Mouse (Mus musculus) stomach, postnatal 0 days (tissue): ENCODE measurements around the gene Nfasc. TPM values are rescaled to one million over a fixed set of nuclear protein-coding genes. Genes with fewer than 3 reads are reported as not detected.

Experiments
- ATAC-seq: fragments of 200-750 bp; cut with Nextera tagmentation; 2 replicates; pipeline ENCODE4 v1.8.0; 2017; ENCODE audit not compliant: low FRiP score, low TSS enrichment
- DNase-seq: peaks from one replicate; pipeline ENCODE4 v3.0.0-alpha.2; 2016; ENCODE audit warnings: low spot score
- H3K27ac ChIP-seq: fragments of 300-500 bp; sonication (generic); replicated peaks from 2 replicates; pipeline ENCODE4 v1.5.1; 2014; ENCODE audit warnings: mild to moderate bottlenecking, control low read depth
- H3K27me3 ChIP-seq: fragments of 300-500 bp; sonication (generic); 2 replicates; pipeline ENCODE4 v1.6.1; 2014; ENCODE audit warnings: low read length; ENCODE audit not compliant: control insufficient read depth, insufficient read depth
- H3K36me3 ChIP-seq: fragments of 300-500 bp; sonication (generic); 2 replicates; pipeline ENCODE4 v1.6.1; 2014; ENCODE audit warnings: low read length, mixed read lengths; ENCODE audit not compliant: control insufficient read depth, insufficient read depth
- H3K4me1 ChIP-seq: fragments of 300-500 bp; sonication (generic); replicated peaks from 2 replicates; pipeline ENCODE4 v1.6.1; 2014; ENCODE audit warnings: antibody characterized with exemption; ENCODE audit not compliant: control insufficient read depth, insufficient read depth
- H3K4me2 ChIP-seq: fragments of 300-500 bp; sonication (generic); replicated peaks from 2 replicates; pipeline ENCODE4 v1.6.1; 2014; ENCODE audit warnings: low read depth, mild to moderate bottlenecking, control low read depth, moderate library complexity
- H3K4me3 ChIP-seq: fragments of 300-500 bp; sonication (generic); 2 replicates; pipeline ENCODE4 v1.5.1; 2014; ENCODE audit warnings: low read depth, low read length, control low read depth
- H3K9ac ChIP-seq: fragments of 300-500 bp; sonication (generic); 2 replicates; pipeline ENCODE4 v1.6.1; 2014; ENCODE audit warnings: mild to moderate bottlenecking, low read length, control low read depth, mixed read lengths
- H3K9me3 ChIP-seq: fragments of 300-500 bp; sonication (generic); 2 replicates; pipeline ENCODE4 v1.6.1; 2016; ENCODE audit warnings: low read length; ENCODE audit not compliant: control insufficient read depth
- CTCF ChIP-seq: IDR thresholded peaks from 2 replicates; pipeline ENCODE4 v1.5.1; 2016; ENCODE audit warnings: antibody characterized with exemption, low read depth, mild to moderate bottlenecking, moderate library complexity
- EP300 ChIP-seq: optimal IDR thresholded peaks from 2 replicates; pipeline ENCODE3; 2016; ENCODE audit warnings: antibody characterized with exemption
- whole genome bisulfite sequencing: fragments of 180-500 bp; shearing (Covaris S2); extraction: QIAGEN DNeasy Blood & Tissue Kit; methylation state at CpG from one replicate; pipeline ENCODE4 v1.1.7; 2014; 5-methylcytosine and 5-hydroxymethylcytosine counted together
- polyA plus RNA-seq: library from polyadenylated mRNA; unstranded; fragments of >200 nt; fragmentation: Nextera tagmentation; extraction: Ambion mirVana; gene quantifications from 2 replicates; pipeline ENCODE4 v1.2.1, GENCODE M21; 2015

Nfasc gene
- polyA plus RNA-seq, 1 experiment from 2014 or later, result 0.74 TPM

DNA sequence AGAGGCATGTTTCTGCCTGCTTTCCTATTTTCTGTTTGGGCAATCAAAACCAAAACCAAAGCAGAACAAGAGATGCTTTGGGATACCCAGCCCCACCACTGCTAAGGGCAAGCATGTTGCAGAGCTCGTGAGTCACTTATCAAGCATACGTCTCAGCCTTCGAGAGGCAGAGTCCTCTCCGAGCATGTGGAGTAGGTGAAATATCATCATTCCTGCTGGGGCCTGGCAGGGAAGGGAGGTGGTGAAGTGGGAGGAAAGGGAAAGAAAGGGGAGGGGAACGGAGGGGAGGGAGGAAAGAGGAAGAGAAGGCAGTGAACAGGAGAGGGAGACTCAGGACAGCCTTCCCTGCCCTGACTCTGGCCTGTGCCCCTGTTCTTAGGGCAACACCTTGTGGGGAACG is 4.0 kb upstream of the Nfasc start:
- Histone ChIP-seq H3K9me3 (no peaks in the 10 kb centered on the region), H3K4me3 (no peak overlapping the region), H3K27me3 (0 out of 2 replicates have a peak, but pooled peaks cover 2% of the 10 kb centered on the region), H3K27ac (no peak overlapping the region), H3K9ac (no peak overlapping the region), H3K36me3 (no peaks in the 10 kb centered on the region), H3K4me2 (no peak overlapping the region), H3K4me1 (no peaks in the 10 kb centered on the region; the same call in 1 of the 2 replicates)
- TF ChIP-seq EP300 (no peak), CTCF (no peak)
- DNase-seq, result no peak
- 56% methylated on average over 6 of the region's 6 CpGs for whole genome bisulfite sequencing
- ATAC-seq, result no peak

DNA sequence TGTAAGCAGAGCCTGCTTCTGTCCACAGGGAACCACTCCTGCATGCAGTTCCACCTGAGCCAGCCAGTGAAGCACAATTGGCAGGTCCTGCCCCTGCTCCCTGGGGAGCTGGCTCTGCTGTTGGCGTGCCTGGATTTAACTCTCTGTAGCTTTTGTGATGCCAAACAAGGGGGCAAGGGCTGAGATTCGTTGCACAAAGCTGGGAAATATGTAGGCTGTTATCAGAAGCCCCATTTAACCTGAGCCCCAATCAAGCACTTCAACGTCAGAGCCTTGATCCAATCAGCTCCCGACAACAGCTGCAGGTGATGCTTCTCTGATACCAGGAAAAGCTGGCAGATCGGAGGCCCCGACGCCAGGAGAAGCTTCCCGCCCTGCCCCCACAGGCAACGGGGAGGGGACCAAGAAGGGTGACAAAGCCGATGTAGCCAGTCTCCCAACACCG is 2.5 kb downstream of the Nfasc start:
- no peak overlapping the region for H3K9ac ChIP-seq
- H3K36me3 ChIP-seq, result no peaks in the 10 kb centered on the region
- 0 out of 2 replicates have a peak, but pooled peaks cover 2% of the 10 kb centered on the region for H3K27me3 ChIP-seq
- 4% methylated on average over 11 of the region's 11 CpGs for WGBS
- TF ChIP-seq CTCF (no peak), EP300 (no peak)
- no peak overlapping the region for H3K4me2 ChIP-seq
- DNase-seq (no peak), ATAC-seq (no peak)
- no peak overlapping the region for H3K4me3 ChIP-seq
- no peaks in the 10 kb centered on the region; the same call in 1 of the 2 replicates for H3K4me1 ChIP-seq
- no peaks in the 10 kb centered on the region for H3K9me3 ChIP-seq
- H3K27ac ChIP-seq, result no peak overlapping the region

DNA sequence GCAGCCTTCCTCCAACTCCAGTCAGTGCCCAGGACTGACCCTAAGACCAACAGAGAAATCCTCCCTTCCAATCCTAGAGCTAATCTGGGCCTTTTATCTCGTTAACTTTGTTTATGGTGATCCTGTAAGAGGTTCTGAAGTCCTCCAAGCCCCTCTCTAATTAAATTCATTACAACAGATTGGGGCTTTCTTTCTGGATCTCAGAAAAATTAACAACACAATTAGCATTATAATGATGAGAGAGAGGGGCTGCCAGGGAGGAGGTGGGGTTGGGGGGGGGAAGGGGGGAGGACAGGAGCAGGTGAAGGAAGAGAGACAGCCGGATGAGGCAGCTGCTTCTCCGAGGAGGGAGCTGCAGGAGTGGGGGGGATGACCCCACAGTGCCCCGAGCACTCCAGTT is 5.4 kb downstream of the Nfasc start:
- Histone ChIP-seq H3K27ac (no peak overlapping the region), H3K9ac (no peak overlapping the region), H3K27me3 (no peaks in the 10 kb centered on the region), H3K9me3 (no peaks in the 10 kb centered on the region), H3K36me3 (no peaks in the 10 kb centered on the region), H3K4me1 (no peaks in the 10 kb centered on the region), H3K4me3 (no peak overlapping the region), H3K4me2 (no peak overlapping the region)
- ATAC-seq (no peak), DNase-seq (no peak)
- no peak for TF ChIP-seq CTCF
- TF ChIP-seq EP300, result no peak
- WGBS, result 5% methylated on average over 4 of the region's 4 CpGs

DNA sequence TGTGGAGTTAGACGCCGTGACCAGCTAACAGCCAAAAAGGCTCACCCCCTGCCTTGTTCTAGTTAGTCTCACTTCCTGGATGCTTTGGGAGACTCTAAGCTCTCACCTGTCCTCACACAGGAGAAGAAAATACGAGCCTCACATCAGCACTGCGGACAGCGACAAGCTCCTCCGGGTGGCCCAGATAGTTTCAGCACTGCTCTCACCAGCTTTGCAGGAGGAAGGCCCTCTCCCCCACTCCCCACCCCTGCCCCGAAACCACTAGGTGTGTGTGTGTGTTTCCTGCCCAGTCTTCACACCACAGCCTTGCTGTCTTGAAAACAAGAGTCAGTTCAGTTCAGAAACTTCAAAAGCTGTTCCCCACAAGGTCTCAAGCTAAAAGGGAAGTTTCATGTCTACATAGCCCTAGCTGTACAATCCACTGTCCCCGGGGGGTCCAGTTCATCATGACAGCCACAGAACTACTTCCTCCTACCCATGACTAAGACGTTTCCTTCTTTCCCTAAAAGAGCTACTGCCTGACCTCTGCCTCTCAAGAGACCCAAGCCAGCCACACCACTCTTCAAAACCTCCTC is 7.6 kb downstream of the Nfasc start:
- Histone ChIP-seq H3K9me3 (no peaks in the 10 kb centered on the region), H3K36me3 (no peaks in the 10 kb centered on the region), H3K4me1 (no peaks in the 10 kb centered on the region), H3K27me3 (no peaks in the 10 kb centered on the region), H3K27ac (no peak overlapping the region), H3K4me3 (no peak overlapping the region), H3K4me2 (no peak overlapping the region), H3K9ac (no peak overlapping the region)
- whole genome bisulfite sequencing, result 31% methylated on average over 9 of the region's 9 CpGs
- ATAC-seq, result no peak
- TF ChIP-seq EP300 (no peak), CTCF (no peak)
- peak; percentile 60 for DNase-seq

DNA sequence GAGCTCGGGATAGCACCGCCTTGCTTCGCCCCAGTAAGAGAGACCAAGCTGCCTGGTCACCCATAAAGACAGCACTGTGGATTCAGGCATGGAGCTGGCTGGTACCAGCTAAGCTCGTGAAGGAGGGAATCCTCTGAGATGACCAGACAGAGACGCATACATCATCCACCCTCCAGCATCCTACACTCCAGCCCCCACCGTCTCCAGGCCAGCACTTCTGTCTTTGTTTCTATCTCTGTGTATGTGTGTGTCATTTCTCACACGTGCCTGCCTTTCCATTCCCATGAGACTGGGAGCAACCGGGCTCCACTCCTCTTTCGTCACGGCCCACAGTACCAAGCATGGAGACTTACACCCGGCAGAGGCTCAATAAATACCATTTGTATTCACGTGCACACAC is 9.3 kb downstream of the Nfasc start:
- Histone ChIP-seq H3K4me1 (no peaks in the 10 kb centered on the region), H3K36me3 (no peaks in the 10 kb centered on the region), H3K27ac (no peak overlapping the region), H3K4me3 (no peak overlapping the region), H3K27me3 (no peaks in the 10 kb centered on the region), H3K4me2 (no peak overlapping the region), H3K9me3 (no peaks in the 10 kb centered on the region), H3K9ac (no peak overlapping the region)
- TF ChIP-seq EP300 (no peak), CTCF (no peak)
- no peak for DNase-seq
- ATAC-seq, result no peak
- 76% methylated on average over 12 of the region's 12 CpGs for WGBS

DNA sequence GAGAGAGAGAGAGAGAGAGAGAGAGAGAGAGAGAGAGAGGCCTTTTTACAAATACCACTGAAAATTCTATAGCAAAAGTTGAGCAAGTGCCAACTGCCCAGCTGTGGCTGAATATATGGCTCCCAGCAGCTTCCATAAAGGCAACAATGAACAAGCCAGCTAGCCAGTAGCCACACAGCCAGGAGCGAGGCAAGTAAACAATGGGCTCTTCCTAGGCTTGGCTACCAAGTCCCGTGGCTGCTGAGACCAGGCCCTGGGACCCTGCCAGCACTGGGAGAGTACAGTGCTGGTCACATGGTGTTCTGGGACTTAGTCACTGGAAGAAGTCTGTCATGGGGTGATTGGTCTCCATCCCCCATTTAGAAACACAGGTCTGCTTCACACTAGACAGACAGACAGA is 14.0 kb downstream of the Nfasc start:
- no peak overlapping the region for H3K9ac ChIP-seq
- 31% methylated on average over 2 of the region's 2 CpGs for WGBS
- ATAC-seq, result no peak
- H3K4me3 ChIP-seq, result no peak overlapping the region
- DNase-seq, result no peak
- H3K27me3 ChIP-seq, result no peaks in the 10 kb centered on the region
- TF ChIP-seq CTCF (no peak), EP300 (no peak)
- no peaks in the 10 kb centered on the region for H3K4me1 ChIP-seq
- no peaks in the 10 kb centered on the region for H3K9me3 ChIP-seq
- H3K36me3 ChIP-seq, result no peaks in the 10 kb centered on the region
- no peak overlapping the region for H3K4me2 ChIP-seq
- H3K27ac ChIP-seq, result no peak overlapping the region
